Mouse (Mus musculus) bone marrow, adult 2 months (tissue): Measurements from ENCODE around the gene Gpr146. TPM values are rescaled to one million over a fixed set of nuclear protein-coding genes. Genes with fewer than 3 reads are reported as not detected.

Experiments used
- H3K27ac ChIP-seq: fragments of 200-500 bp; 2 replicates; pipeline ENCODE4 v1.5.1; 2012; ENCODE audit warnings: low read depth, mild to moderate bottlenecking, control low read depth, inconsistent platforms, low read length; ENCODE audit not compliant: control insufficient read depth, poor library complexity, insufficient read depth
- H3K4me1 ChIP-seq: fragments of 200-500 bp; 2 replicates; pipeline ENCODE4 v1.6.1; 2011; ENCODE audit warnings: low read length; ENCODE audit not compliant: control insufficient read depth, insufficient read depth
- H3K4me3 ChIP-seq: fragments of 200-500 bp; replicated peaks from 2 replicates; pipeline ENCODE3; 2011; ENCODE audit warnings: mild to moderate bottlenecking, low read depth, low read length, control low read depth; ENCODE audit not compliant: control insufficient read depth
- CTCF ChIP-seq: fragments of 200-500 bp; IDR thresholded peaks from 2 replicates; pipeline ENCODE4 v1.5.1; 2011; ENCODE audit warnings: low read length, control low read depth; ENCODE audit not compliant: control insufficient read depth, insufficient read depth
- POLR2A ChIP-seq: fragments of 200-500 bp; IDR thresholded peaks from 2 replicates; pipeline ENCODE4 v1.6.1; 2011; ENCODE audit warnings: low read depth, mild to moderate bottlenecking, control low read depth, low read length, borderline replicate concordance; ENCODE audit not compliant: control insufficient read depth
- WGBS: fragments of 180-500 bp; shearing (Covaris S2); methylation state at CpG from one replicate; pipeline ENCODE4 v1.1.7; 2018; 5-methylcytosine and 5-hydroxymethylcytosine counted together
- polyA plus RNA-seq: library from polyadenylated mRNA; stranded (reverse); fragments of >200 nt; gene quantifications from 2 replicates; pipeline ENCODE4 v1.2.4, GENCODE M21; 2011; ENCODE audit warnings: low replicate concordance; ENCODE audit not compliant: missing spikeins, insufficient read depth, insufficient read length

The Gpr146 gene
- polyA plus RNA-seq, 1 experiment, result 20.1 TPM

GRCm38 (mm10) chr5:139413545-139413944 is 36.0 kb downstream of the Gpr146 start:
- Histone ChIP-seq H3K4me1 (peaks cover 2% of the 10 kb centered on the region; the same call in 1 of the 2 replicates), H3K27ac (no peak overlapping the region), H3K4me3 (no peak overlapping the region)
- 93% methylated on average over 4 of the region's 4 CpGs for WGBS
- TF ChIP-seq CTCF, result no peak
- no peak for TF ChIP-seq POLR2A

GRCm38 (mm10) chr5:139415001-139415400 is 37.5 kb downstream of the Gpr146 start:
- Histone ChIP-seq H3K27ac (no peak overlapping the region), H3K4me3 (no peak overlapping the region), H3K4me1 (no peaks in the 10 kb centered on the region; the same call in 1 of the 2 replicates)
- TF ChIP-seq POLR2A, result no peak
- no peak for TF ChIP-seq CTCF
- WGBS, result 85% methylated on average over 5 of the region's 5 CpGs

DNA sequence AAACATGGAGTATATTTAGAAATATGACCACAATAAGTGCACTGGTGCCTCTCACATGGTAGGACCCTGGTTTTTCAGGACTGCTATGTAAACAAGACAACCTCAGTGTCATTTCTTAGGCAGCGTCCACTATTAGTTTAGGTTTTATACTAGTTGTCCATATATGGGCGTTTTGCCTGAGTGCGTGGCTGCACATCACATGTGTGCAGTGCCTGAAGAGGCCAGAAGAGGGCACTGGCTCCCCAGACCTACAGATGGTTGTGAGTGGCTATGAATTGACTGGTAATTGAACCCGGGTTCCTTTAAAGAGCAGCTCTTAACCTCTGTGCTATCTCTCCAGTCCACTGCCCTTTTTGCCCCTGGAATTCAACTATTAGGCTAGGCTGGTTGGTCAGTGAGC is 39.4 kb downstream of the Gpr146 start:
- WGBS, result 87% methylated on average over 4 of the region's 4 CpGs
- Histone ChIP-seq H3K4me1 (no peaks in the 10 kb centered on the region; the same call in 1 of the 2 replicates), H3K27ac (no peak overlapping the region), H3K4me3 (no peak overlapping the region)
- no peak for TF ChIP-seq POLR2A
- TF ChIP-seq CTCF, result peak; percentile 50; the same call in 1 of the 2 replicates

DNA sequence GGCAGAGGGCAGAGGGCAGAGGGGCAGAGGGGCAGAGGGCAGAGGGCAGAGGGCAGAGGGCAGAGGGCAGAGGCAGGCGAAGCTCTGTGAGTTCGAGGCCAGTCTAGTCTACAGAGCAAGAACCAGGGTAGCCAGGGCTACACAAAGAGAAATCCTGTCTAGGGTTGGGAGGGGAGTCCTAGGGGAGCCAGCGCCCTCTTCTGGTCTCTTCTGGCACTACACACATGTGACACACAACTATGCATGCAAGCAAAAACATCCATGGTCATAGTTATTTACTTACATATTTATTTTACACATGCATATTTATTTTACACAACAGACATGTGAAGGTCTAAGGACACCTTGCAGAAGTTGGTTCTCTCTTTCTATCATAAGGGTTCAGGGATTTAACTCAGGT is 40.0 kb downstream of the Gpr146 start:
- no peak for TF ChIP-seq POLR2A
- TF ChIP-seq CTCF, result peak; percentile 57
- WGBS, result 91% methylated on average over 3 of the region's 3 CpGs
- no peak overlapping the region for H3K4me3 ChIP-seq
- no peak overlapping the region for H3K27ac ChIP-seq
- no peaks in the 10 kb centered on the region; the same call in 1 of the 2 replicates for H3K4me1 ChIP-seq

DNA sequence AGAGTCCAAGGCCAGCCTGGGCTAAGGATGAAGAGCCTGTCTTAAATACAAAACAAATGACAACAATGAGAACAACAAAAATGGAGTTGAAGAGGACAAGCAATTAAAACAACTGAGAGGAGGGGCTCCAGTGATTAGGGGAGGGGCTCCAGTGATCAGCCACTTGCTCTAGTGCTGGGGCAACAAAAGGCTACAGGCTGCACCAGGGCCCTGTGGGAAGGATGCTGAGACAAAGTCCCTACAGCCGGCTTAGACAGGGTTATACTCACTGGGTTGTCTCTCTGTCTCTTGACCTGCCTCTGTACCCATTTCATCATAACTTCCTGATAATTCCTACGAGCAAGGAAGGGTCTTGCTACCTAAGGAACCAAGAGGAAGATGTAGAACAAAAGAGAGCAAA is 40.6 kb downstream of the Gpr146 start:
- Histone ChIP-seq H3K27ac (no peak overlapping the region), H3K4me3 (no peak overlapping the region), H3K4me1 (no peaks in the 10 kb centered on the region; the same call in 1 of the 2 replicates)
- TF ChIP-seq POLR2A (no peak), CTCF (no peak)
- WGBS, result 38% methylated on average over 2 of the region's 2 CpGs

DNA sequence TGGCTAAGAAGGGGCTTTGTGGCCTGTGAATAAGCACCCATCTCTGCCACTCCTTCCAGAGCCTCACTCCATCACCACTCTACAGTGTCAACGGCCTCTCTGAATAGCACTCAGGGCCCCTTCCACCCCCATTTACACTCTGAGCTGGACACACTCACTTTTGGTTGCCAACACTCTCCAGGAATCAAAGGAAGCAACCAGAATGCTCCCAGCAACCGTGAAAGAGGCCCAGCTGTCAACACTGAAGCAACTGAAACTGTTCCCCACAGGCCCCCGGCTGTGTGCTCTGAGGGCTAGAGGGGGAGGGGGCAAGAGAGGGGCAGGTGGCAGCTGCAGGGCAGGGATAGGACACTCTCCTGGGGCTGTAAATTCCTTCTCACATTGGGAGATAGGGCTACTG is 41.1 kb downstream of the Gpr146 start:
- TF ChIP-seq POLR2A, result no peak
- H3K4me3 ChIP-seq, result no peak overlapping the region
- 0 out of 2 replicates have a peak overlapping the region, but pooled peaks have one; percentile 27 for H3K27ac ChIP-seq
- WGBS, result 16% methylated on average over 3 of the region's 3 CpGs
- no peaks in the 10 kb centered on the region; the same call in 1 of the 2 replicates for H3K4me1 ChIP-seq

DNA sequence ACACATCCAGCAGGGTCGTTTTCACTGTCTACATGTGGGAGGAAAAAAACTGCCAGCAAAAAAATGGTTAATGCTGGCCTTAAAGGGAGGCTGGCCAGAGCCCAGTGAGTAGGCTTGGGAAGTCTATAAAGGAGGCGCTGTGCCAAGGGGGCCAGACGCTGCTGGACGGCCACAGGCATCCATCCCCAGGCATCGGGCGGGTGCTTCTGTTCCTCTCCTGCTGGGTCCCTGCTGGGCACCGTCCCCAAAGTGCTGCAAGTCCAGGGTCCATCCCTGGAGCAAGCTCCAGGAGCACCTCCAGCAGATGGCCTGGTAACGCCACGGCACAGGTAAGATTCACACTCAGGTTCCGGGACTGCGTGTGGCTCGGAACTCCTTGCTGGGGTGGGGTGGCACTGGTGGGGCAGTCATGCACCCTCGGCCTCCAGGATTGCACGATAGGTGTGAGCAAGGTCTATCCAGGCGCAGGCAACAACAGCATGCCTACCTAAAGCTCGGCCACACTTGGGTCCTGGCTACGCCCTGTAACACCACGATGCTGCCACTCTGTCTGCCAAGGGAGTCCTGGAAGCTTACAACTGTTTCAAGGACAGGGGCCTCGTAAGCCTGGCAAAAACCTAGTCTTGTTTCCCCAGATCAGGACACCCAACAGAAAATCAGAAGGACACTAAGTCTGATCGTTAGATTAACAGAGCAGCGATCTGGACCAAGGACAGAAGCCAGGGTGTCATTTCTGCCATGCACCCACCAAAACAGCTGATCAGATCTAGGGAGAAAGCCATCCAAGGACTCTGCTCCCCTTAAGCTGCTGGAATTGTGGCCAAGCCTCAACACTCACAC is 45.7 kb downstream of the Gpr146 start, which contains the start of gene Gper1:
Gene Gper1, plus strand, starts transcription at position 126 of the 840 bp plus-strand sequence.
- WGBS, result 82% methylated on average over 21 of the region's 21 CpGs
- Histone ChIP-seq H3K4me1 (no peaks in the 10 kb centered on the region), H3K4me3 (no peak within 1 kb of the TSS), H3K27ac (no peak within 1 kb of the TSS)
- TF ChIP-seq CTCF, result no peak
- TF ChIP-seq POLR2A, result no peak

DNA sequence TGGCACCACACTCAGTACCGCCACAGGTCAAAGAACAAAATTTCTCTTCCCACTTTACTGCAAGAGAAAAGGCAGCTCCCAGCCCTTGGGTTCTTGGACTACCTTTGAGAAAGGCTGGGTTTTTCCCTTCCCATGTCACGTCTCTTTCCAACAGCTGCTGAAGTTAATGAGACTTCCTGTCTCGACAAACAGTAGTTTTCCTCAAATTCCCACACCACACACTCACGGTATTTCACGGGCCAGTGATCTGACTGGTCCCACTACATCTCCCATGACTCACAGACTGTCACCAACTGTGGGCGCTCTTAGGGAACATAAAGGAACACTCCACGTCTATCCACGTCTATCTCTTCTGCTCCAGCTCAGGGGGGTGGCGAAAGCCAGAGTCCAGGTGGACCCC is 47.7 kb downstream of the Gpr146 start:
- TF ChIP-seq CTCF, result no peak
- TF ChIP-seq POLR2A, result no peak
- 80% methylated on average over 9 of the region's 9 CpGs for WGBS
- no peaks in the 10 kb centered on the region for H3K4me1 ChIP-seq
- H3K4me3 ChIP-seq, result no peak overlapping the region
- no peak overlapping the region for H3K27ac ChIP-seq

- no peaks in the 10 kb centered on the region for H3K4me1 ChIP-seq
- WGBS, result 90% methylated on average over 9 of the region's 9 CpGs
- TF ChIP-seq CTCF (no peak), POLR2A (no peak)
- H3K27ac ChIP-seq, result no peak overlapping the region
- H3K4me3 ChIP-seq, result no peak overlapping the region
Observed at GRCm38 (mm10) chr5:139427001-139427400, 49.5 kb downstream of the Gpr146 start.
